Mouse (Mus musculus): ENCODE data around the gene Cadm3.

Gene Cadm3

GRCm38 (mm10) chr1:173359590-173360290 is 7.8 kb downstream of the Cadm3 start:
- DNase-seq (ENCODE audit: low read depth in 1 of 2, low spot score in 2 of 2) = no peak

- no peak for DNase-seq (ENCODE audit: low read depth in 1 of 2, low spot score in 2 of 2)
Observed at GRCm38 (mm10) chr1:173357799-173358198, 9.7 kb downstream of the Cadm3 start.

GRCm38 (mm10) chr1:173356699-173357098 is 10.8 kb downstream of the Cadm3 start:
- DNase-seq (ENCODE audit: low read depth in 1 of 2, low spot score in 2 of 2) = no peak

- DNase-seq (ENCODE audit: low read depth in 1 of 2, low spot score in 2 of 2) = no peak
Observed at GRCm38 (mm10) chr1:173355107-173355846, 12.2 kb downstream of the Cadm3 start.

GRCm38 (mm10) chr1:173350372-173350957 is 17.0 kb downstream of the Cadm3 start, which contains the start of gene Aim2:
Gene Aim2, plus strand, starts transcription at chr1:173350879.
- DNase-seq (ENCODE audit: low read depth in 1 of 2, low spot score in 2 of 2) = no peak

- no peak for DNase-seq (ENCODE audit: low read depth in 1 of 2, low spot score in 2 of 2)
Observed at GRCm38 (mm10) chr1:173349946-173350345, 17.5 kb downstream of the Cadm3 start.

GRCm38 (mm10) chr1:173349192-173349591 is 18.3 kb downstream of the Cadm3 start:
- DNase-seq (ENCODE audit: low read depth in 1 of 2, low spot score in 2 of 2) = no peak

- no peak for DNase-seq (ENCODE audit: low read depth in 1 of 2, low spot score in 2 of 2)
Observed at GRCm38 (mm10) chr1:173348527-173348926, 19.0 kb downstream of the Cadm3 start.

- no peak for DNase-seq (ENCODE audit: low read depth in 1 of 2, low spot score in 2 of 2)
Observed at GRCm38 (mm10) chr1:173345112-173345511, 22.4 kb downstream of the Cadm3 start.

- no peak for DNase-seq (ENCODE audit: low read depth in 1 of 2, low spot score in 2 of 2)
Observed at GRCm38 (mm10) chr1:173343934-173344333, 23.6 kb downstream of the Cadm3 start.

- no peak for DNase-seq (ENCODE audit: low read depth in 1 of 2, low spot score in 2 of 2)
Observed at GRCm38 (mm10) chr1:173342425-173342824, 25.1 kb downstream of the Cadm3 start.

- peak; percentile 6 to 13 for DNase-seq (ENCODE audit: low read depth in 1 of 2, low spot score in 2 of 2)
Observed at GRCm38 (mm10) chr1:173339543-173339942, 28.0 kb downstream of the Cadm3 start.

GRCm38 (mm10) chr1:173337008-173337407 is 30.5 kb downstream of the Cadm3 start:
- DNase-seq (ENCODE audit: low read depth in 1 of 2, low spot score in 2 of 2) = no peak

GRCm38 (mm10) chr1:173335903-173336302 is 31.6 kb downstream of the Cadm3 start:
- DNase-seq (ENCODE audit: low read depth in 1 of 2, low spot score in 2 of 2) = no peak

- no peak for DNase-seq (ENCODE audit: low read depth in 1 of 2, low spot score in 2 of 2)
Observed at GRCm38 (mm10) chr1:173333312-173334253, 33.9 kb downstream of the Cadm3 start, which contains the start of gene Ackr1. Gene Ackr1, minus strand, starts transcription at chr1:173333750.

GRCm38 (mm10) chr1:173332418-173332817 is 35.1 kb downstream of the Cadm3 start:
- no peak for DNase-seq (ENCODE audit: low read depth in 1 of 2, low spot score in 2 of 2)

- DNase-seq (ENCODE audit: low read depth in 1 of 2, low spot score in 2 of 2) = no peak
Observed at GRCm38 (mm10) chr1:173329743-173330142, 37.8 kb downstream of the Cadm3 start.

- no peak for DNase-seq (ENCODE audit: low read depth in 1 of 2, low spot score in 2 of 2)
Observed at GRCm38 (mm10) chr1:173329185-173329584, 38.3 kb downstream of the Cadm3 start.

GRCm38 (mm10) chr1:173328446-173328845 is 39.0 kb downstream of the Cadm3 start:
- DNase-seq (ENCODE audit: low read depth in 1 of 2, low spot score in 2 of 2) = no peak

- DNase-seq (ENCODE audit: low read depth in 1 of 2, low spot score in 2 of 2) = no peak
Observed at GRCm38 (mm10) chr1:173326552-173326951, 40.9 kb downstream of the Cadm3 start.

- no peak for DNase-seq (ENCODE audit: low read depth in 1 of 2, low spot score in 2 of 2)
Observed at GRCm38 (mm10) chr1:173325395-173325794, 42.1 kb downstream of the Cadm3 start.
